In genomic region chr14:22218183-22218582, GRCm38 (mm10) we compare ENCODE assay signal across 16 mouse cellular contexts.
DNase-seq lines count a peak whose midpoint lies in the region; ATAC-seq lines count a peak whose summit lies in the region.
"Had no signal": no experiment of that assay in that cellular context is flagged by ENCODE, and none has a peak within 500 bp of the region (broad histone marks: within the 10 kb centered on the region; RNA-seq: fewer than 3 reads in every experiment).

No protein-coding gene starts in this region.

- peak; percentile 99 for ATAC-seq in megakaryocyte, adult 5-6 weeks (ENCODE audit: poor library complexity, severe bottlenecking)
- no peak for ATAC-seq in megakaryocyte-erythroid progenitor cell, adult 5-6 weeks (replicated peaks; ENCODE audit: low FRiP score, low TSS enrichment, poor library complexity, severe bottlenecking)
- ATAC-seq in cerebellum, adult (ENCODE audit: insufficient number of reproducible peaks, low FRiP score, low TSS enrichment), result no peak
- ATAC-seq: forebrain, embryonic 15.5 days; hindbrain, embryonic 16.5 days; inflammation-experienced regulatory T-cells, adult 6 months had no signal

- peak; percentile 3 for DNase-seq in layer of hippocampus, adult 9-11 months
- DNase-seq in layer of hippocampus, adult 8-10 months (ENCODE audit: low spot score in 2 of 2), result no peak
- DNase-seq in 416B (ENCODE audit: low read depth), result peak; percentile 91
- peak; percentile 14 for DNase-seq in c-Kit-positive CD71-negative TER-119-negative erythroid progenitor cells, embryonic 14.5 days (ENCODE audit: low read depth)
- DNase-seq in urinary bladder, postnatal 14 days (ENCODE audit: low spot score), result no peak
- DNase-seq: adrenal gland, adult 2 months; adrenal gland, postnatal 25 days; cerebellum, adult 11-12 months; cerebellum, postnatal 14 days; heart, postnatal 36 days had no signal

Comparison
In these comparisons a context has a peak if more than half of its experiments do, and no peak if none do; other contexts are left out.
1. DNase-seq: peak in layer of hippocampus, adult 9-11 months (single experiment), 416B (single experiment) and c-Kit-positive CD71-negative TER-119-negative erythroid progenitor cells, embryonic 14.5 days (single experiment); none in layer of hippocampus, adult 8-10 months (0 of 2) and urinary bladder, postnatal 14 days (single experiment).